Mouse (Mus musculus) forebrain, embryonic 14.5 days (tissue): Measurements from ENCODE around the gene B3gnt6. TPM values are rescaled to one million over a fixed set of nuclear protein-coding genes. Genes with fewer than 3 reads are reported as not detected.
"Not testable (repeated sequence)": the region's sequence is repeated elsewhere in the genome, so short reads cannot be mapped to it uniquely, and the experiment has no call there.

ENCODE experiments used
- ATAC-seq: fragments of 200-750 bp; cut with Nextera tagmentation; 2 replicates; pipeline ENCODE4 v1.8.0; 2017; ENCODE audit warnings: mild to moderate bottlenecking, moderate library complexity
- DNase-seq: peaks from one replicate; pipeline ENCODE4 v3.0.0-alpha.2; 2015; ENCODE audit warnings: low spot score
- H3K27ac ChIP-seq: fragments of 300-500 bp; sonication (generic); 2 replicates; pipeline ENCODE4 v1.5.1; 2014; ENCODE audit warnings: low read depth, mild to moderate bottlenecking, control low read depth, low read length, moderate library complexity
- H3K27me3 ChIP-seq: fragments of 300-500 bp; sonication (generic); replicated peaks from 2 replicates; pipeline ENCODE4 v1.6.1; 2014; ENCODE audit warnings: low read length, control low read depth, mixed read lengths; ENCODE audit not compliant: control insufficient read depth, insufficient read depth
- H3K36me3 ChIP-seq: fragments of 300-500 bp; sonication (generic); 2 replicates; pipeline ENCODE4 v1.6.1; 2014; ENCODE audit warnings: low read length, control low read depth; ENCODE audit not compliant: control insufficient read depth, insufficient read depth
- H3K4me1 ChIP-seq: fragments of 300-500 bp; sonication (generic); 2 replicates; pipeline ENCODE4 v1.6.1; 2014; ENCODE audit warnings: antibody characterized with exemption, low read length, control low read depth; ENCODE audit not compliant: control insufficient read depth, insufficient read depth
- H3K4me2 ChIP-seq: fragments of 300-500 bp; sonication (generic); 2 replicates; pipeline ENCODE4 v1.6.1; 2014; ENCODE audit warnings: mild to moderate bottlenecking, control low read depth, low read length
- H3K4me3 ChIP-seq: fragments of 300-500 bp; sonication (generic); 2 replicates; pipeline ENCODE4 v1.5.1; 2014; ENCODE audit warnings: low read depth, low read length, control low read depth
- H3K9ac ChIP-seq: fragments of 300-500 bp; sonication (generic); 2 replicates; pipeline ENCODE4 v1.6.1; 2014; ENCODE audit warnings: mild to moderate bottlenecking, low read length, control low read depth, moderate library complexity
- H3K9me3 ChIP-seq: fragments of 300-500 bp; sonication (generic); replicated peaks from 2 replicates; pipeline ENCODE4 v1.6.1; 2016; ENCODE audit warnings: low read length, control low read depth, mixed read lengths; ENCODE audit not compliant: control insufficient read depth
- WGBS: fragments of 180-500 bp; shearing (Covaris S2); extraction: QIAGEN DNeasy Blood & Tissue Kit; methylation state at CpG from one replicate; pipeline ENCODE4 v1.1.7; 2014; 5-methylcytosine and 5-hydroxymethylcytosine counted together
- polyA plus RNA-seq: library from polyadenylated mRNA; unstranded; fragments of >200 nt; fragmentation: Nextera tagmentation; extraction: Ambion mirVana; gene quantifications from 2 replicates; pipeline ENCODE4 v1.2.1, GENCODE M21; 2014

B3gnt6 gene
- polyA plus RNA-seq, 1 experiment from 2014 or later, result 0.19 TPM

DNA sequence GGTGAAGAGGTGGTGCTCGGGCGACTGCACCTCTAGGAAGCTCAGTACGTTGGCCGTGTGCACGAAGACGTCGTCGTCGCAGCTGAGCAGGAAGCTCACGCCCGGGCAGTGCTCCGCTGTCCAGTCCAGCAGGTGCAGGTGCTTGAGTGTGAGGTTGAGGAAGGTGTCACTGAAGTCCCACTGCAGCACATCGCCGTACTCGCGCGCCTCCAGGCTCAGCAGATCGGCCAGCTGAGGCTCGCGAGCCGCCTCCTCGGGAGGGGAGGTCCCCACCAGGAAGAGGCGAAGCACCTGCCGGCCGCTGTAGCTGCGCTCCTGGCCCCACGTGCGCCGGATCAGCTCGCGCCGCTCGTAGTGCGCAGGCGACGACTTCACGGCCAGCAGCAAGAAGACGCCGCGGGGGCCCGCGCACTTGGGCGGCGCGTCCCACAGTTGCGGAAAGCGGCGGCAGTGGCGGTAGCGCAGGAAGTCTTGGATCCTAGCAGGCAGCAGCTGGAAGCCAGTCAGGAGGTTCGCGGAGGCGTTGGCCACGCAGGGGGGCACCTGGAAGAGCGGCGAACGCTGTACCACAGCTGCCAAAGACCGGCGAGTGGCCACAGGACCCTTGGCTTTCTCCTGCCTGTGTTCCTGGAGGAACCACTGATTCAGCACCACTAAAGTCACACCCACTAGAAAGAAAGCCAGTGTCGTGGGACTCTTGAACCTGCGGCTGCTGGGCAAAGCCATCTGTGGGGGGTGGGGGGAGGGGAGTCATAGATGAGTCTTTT is 5.1 kb downstream of the B3gnt6 start:
- DNase-seq (peak; percentile 50), ATAC-seq (peak; percentile 61)
- peak overlapping the region; percentile 41 for H3K4me3 ChIP-seq
- no peaks in the 10 kb centered on the region for H3K9me3 ChIP-seq
- no peak overlapping the region for H3K27ac ChIP-seq
- 2% methylated on average over 59 of the region's 61 CpGs for WGBS
- peaks cover 45% of the 10 kb centered on the region for H3K27me3 ChIP-seq
- H3K36me3 ChIP-seq, result no peaks in the 10 kb centered on the region
- peak overlapping the region; percentile 54 for H3K9ac ChIP-seq
- 0 out of 2 replicates have a peak, but pooled peaks cover 7% of the 10 kb centered on the region for H3K4me1 ChIP-seq
- peak overlapping the region; percentile 90 for H3K4me2 ChIP-seq

- peaks cover 51% of the 10 kb centered on the region for H3K27me3 ChIP-seq
Measured at GRCm38 (mm10) chr7:98193515-98194025, 5.7 kb downstream of the B3gnt6 start.

GRCm38 (mm10) chr7:98191571-98192250 is 7.6 kb downstream of the B3gnt6 start:
- Histone ChIP-seq H3K27me3 (peaks cover 51% of the 10 kb centered on the region), H3K4me2 (no peak overlapping the region), H3K27ac (no peak overlapping the region), H3K4me1 (0 out of 2 replicates have a peak, but pooled peaks cover 8% of the 10 kb centered on the region), H3K9ac (no peak overlapping the region), H3K9me3 (no peaks in the 10 kb centered on the region), H3K4me3 (no peak overlapping the region), H3K36me3 (no peaks in the 10 kb centered on the region)
- DNase-seq (no peak), ATAC-seq (no peak)
- 68% methylated on average over 17 of the region's 17 CpGs for WGBS

More at GRCm38 (mm10) chr7:98193515-98194025, 5.7 kb downstream of the B3gnt6 start:
- ATAC-seq, result peak; percentile 76
- Histone ChIP-seq H3K9ac (peak overlapping the region; percentile 54), H3K4me3 (peak overlapping the region; percentile 41), H3K4me2 (peak overlapping the region; percentile 90), H3K9me3 (no peaks in the 10 kb centered on the region), H3K4me1 (0 out of 2 replicates have a peak, but pooled peaks cover 7% of the 10 kb centered on the region), H3K36me3 (no peaks in the 10 kb centered on the region), H3K27ac (no peak overlapping the region)
- 4% methylated on average over 36 of the region's 36 CpGs for WGBS
- DNase-seq, result peak; percentile 61

DNA sequence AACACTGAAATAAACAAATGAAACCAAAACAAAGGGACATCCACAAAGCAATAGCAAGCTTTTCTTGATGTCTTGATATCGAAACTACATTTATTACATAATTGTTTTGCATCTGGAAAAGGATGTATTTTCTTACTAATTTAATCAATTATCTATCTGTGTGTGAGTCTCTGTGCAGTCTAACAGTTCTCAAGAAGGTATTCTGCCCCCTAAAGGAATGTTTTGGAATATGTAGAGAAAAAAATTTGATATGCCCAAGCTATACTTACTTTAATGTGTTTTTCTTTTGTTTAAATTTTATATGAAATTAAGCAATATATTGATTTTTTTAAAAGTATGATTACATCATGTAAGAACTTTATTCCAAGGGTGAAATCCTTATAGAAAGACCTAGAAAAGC is 8.7 kb downstream of the B3gnt6 start:
- H3K9ac ChIP-seq, result no peak overlapping the region
- ATAC-seq (no peak), DNase-seq (peak; percentile 41)
- peaks cover 44% of the 10 kb centered on the region for H3K27me3 ChIP-seq
- H3K4me2 ChIP-seq, result no peak overlapping the region
- H3K36me3 ChIP-seq, result no peaks in the 10 kb centered on the region
- no peaks in the 10 kb centered on the region for H3K9me3 ChIP-seq
- H3K4me3 ChIP-seq, result no peak overlapping the region
- WGBS, result 91% methylated on average over 1 of the region's 1 CpGs
- H3K27ac ChIP-seq, result no peak overlapping the region
- peaks cover 15% of the 10 kb centered on the region; the same call in 1 of the 2 replicates for H3K4me1 ChIP-seq

GRCm38 (mm10) chr7:98189745-98190144 is 9.5 kb downstream of the B3gnt6 start:
- H3K9ac ChIP-seq, result no peak overlapping the region
- ATAC-seq (no peak), DNase-seq (no peak)
- 47% methylated on average over 3 of the region's 3 CpGs for WGBS
- peaks cover 40% of the 10 kb centered on the region for H3K27me3 ChIP-seq
- H3K9me3 ChIP-seq, result no peaks in the 10 kb centered on the region
- no peak overlapping the region for H3K4me2 ChIP-seq
- no peak overlapping the region for H3K4me3 ChIP-seq
- peaks cover 18% of the 10 kb centered on the region for H3K4me1 ChIP-seq
- no peaks in the 10 kb centered on the region for H3K36me3 ChIP-seq
- H3K27ac ChIP-seq, result no peak overlapping the region

DNA sequence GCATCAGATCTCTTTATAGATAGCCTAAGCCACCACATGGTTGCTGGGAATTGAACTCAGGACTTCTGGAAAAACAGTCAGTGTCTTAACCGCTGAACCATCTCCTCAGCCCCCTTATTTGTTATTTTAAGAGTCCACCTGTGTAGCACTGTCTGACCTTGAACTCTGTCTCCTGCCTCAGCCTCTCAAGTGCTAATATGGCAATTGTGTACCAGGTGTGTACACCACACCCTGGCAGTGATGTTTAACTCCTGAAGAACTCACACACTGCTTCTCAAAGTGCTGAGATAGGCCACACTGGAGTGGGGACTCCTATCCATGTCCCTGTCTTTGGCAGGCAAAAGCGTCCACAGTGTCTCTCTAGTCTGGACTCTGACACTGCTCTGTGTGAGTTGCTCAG is 10.6 kb downstream of the B3gnt6 start:
- WGBS, result 88% methylated on average over 2 of the region's 2 CpGs
- Histone ChIP-seq H3K36me3 (no peaks in the 10 kb centered on the region), H3K9me3 (no peaks in the 10 kb centered on the region), H3K4me2 (no peak overlapping the region), H3K4me1 (peaks cover 14% of the 10 kb centered on the region), H3K9ac (no peak overlapping the region), H3K27me3 (peaks cover 40% of the 10 kb centered on the region), H3K27ac (no peak overlapping the region), H3K4me3 (no peak overlapping the region)
- no peak for DNase-seq
- no peak for ATAC-seq

- no peak overlapping the region for H3K4me2 ChIP-seq
- WGBS, result 95% methylated on average over 2 of the region's 2 CpGs
- H3K9ac ChIP-seq, result no peak overlapping the region
- no peaks in the 10 kb centered on the region for H3K9me3 ChIP-seq
- no peak overlapping the region for H3K27ac ChIP-seq
- H3K36me3 ChIP-seq, result no peaks in the 10 kb centered on the region
- H3K27me3 ChIP-seq, result peaks cover 35% of the 10 kb centered on the region
- H3K4me1 ChIP-seq, result peaks cover 13% of the 10 kb centered on the region
- no peak for ATAC-seq
- no peak overlapping the region for H3K4me3 ChIP-seq
- DNase-seq, result no peak
Measured at GRCm38 (mm10) chr7:98188238-98188637, 11.0 kb downstream of the B3gnt6 start.

- not testable (repeated sequence) for H3K36me3 ChIP-seq, H3K4me2 ChIP-seq, H3K9me3 ChIP-seq, H3K4me3 ChIP-seq, DNase-seq, H3K9ac ChIP-seq, ATAC-seq
- Histone ChIP-seq H3K4me1 (peaks cover 11% of the 10 kb centered on the region), H3K27me3 (peaks cover 32% of the 10 kb centered on the region), H3K27ac (peak overlapping the region; percentile 33; the same call in 1 of the 2 replicates)
- WGBS, result 36% methylated on average over 3 of the region's 3 CpGs
Measured at GRCm38 (mm10) chr7:98187332-98187731, 11.9 kb downstream of the B3gnt6 start.
